Comparison of ENCODE assay signal across 13 mouse cellular contexts in the genomic region with DNA sequence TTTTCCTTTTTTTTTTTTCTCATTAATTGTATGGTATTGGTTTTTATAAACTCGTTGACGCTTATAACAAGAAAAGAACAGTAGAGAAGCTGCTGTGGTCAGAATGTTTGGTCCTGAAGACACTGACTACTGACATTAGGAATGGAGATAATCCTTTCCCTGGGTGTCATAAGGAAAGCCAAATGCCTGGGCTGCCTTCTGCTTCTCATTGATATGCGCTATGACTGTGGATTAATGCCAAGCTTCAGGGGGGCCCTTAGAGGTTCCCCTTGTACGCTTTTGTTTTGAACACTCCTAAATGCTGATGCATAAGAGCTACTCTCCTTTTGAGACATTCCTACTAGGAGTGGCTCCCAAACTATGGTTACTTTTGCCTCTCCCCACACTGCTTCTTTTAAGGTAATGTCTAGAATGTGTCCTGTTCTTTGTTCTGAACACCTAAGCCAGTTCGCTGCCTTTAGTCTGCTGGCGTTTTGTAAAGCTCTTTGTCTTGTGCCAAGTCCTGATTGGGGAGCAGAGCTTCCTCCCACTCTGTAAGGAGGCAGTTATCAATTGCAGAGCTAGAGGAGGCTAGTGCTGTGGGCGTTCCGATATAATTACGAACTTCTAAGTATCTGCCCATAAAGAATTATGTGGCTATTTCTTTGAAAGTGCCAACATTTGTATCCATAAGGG.
DNase-seq lines count a peak whose midpoint lies in the region; ATAC-seq and TF ChIP-seq lines count a peak whose summit lies in the region.
"Had no signal": no experiment of that assay in that cellular context is flagged by ENCODE, and none has a peak within 500 bp of the region (broad histone marks: within the 10 kb centered on the region; RNA-seq: fewer than 3 reads in every experiment).

No protein-coding gene starts in this region.

- peaks cover 46% of the 10 kb centered on the region for H3K4me1 ChIP-seq in heart, postnatal 0 days (ENCODE audit: control insufficient read depth, insufficient read depth)
- peaks cover 49% of the 10 kb centered on the region for H3K4me1 ChIP-seq in forebrain, embryonic 12.5 days
- peaks cover 53% of the 10 kb centered on the region for H3K4me1 ChIP-seq in midbrain, embryonic 13.5 days (replicated peaks)

- peak overlapping the region; percentile 27 for H3K4me2 ChIP-seq in heart, postnatal 0 days (ENCODE audit: low read depth, low read length)
- no peak overlapping the region for H3K4me2 ChIP-seq in forebrain, embryonic 12.5 days
- no peak overlapping the region for H3K4me2 ChIP-seq in midbrain, embryonic 13.5 days (replicated peaks)
- H3K4me2 ChIP-seq: embryonic facial prominence, embryonic 12.5 days had no signal

- H3K9me3 ChIP-seq in heart, postnatal 0 days (replicated peaks; ENCODE audit: control insufficient read depth, low read length) = no peaks in the 10 kb centered on the region
- no peaks in the 10 kb centered on the region for H3K9me3 ChIP-seq in forebrain, embryonic 12.5 days
- H3K9me3 ChIP-seq in midbrain, embryonic 13.5 days = no peaks in the 10 kb centered on the region
- H3K9me3 ChIP-seq: embryonic facial prominence, embryonic 12.5 days; G1E; megakaryocyte, embryonic 14.5 days had no signal

- H3K36me3 ChIP-seq in heart, postnatal 0 days (replicated peaks; ENCODE audit: control insufficient read depth, insufficient read depth, low read length) = no peaks in the 10 kb centered on the region
- H3K36me3 ChIP-seq in forebrain, embryonic 12.5 days (replicated peaks) = no peaks in the 10 kb centered on the region
- no peaks in the 10 kb centered on the region for H3K36me3 ChIP-seq in midbrain, embryonic 13.5 days
- H3K36me3 ChIP-seq: embryonic facial prominence, embryonic 12.5 days had no signal

- H3K9ac ChIP-seq in heart, postnatal 0 days (replicated peaks; ENCODE audit: low read depth, low read length) = no peak overlapping the region
- no peak overlapping the region for H3K9ac ChIP-seq in forebrain, embryonic 12.5 days
- no peak overlapping the region for H3K9ac ChIP-seq in midbrain, embryonic 13.5 days (replicated peaks)
- H3K9ac ChIP-seq: embryonic facial prominence, embryonic 12.5 days; liver, postnatal 0 days had no signal

- H3K27ac ChIP-seq in heart, postnatal 0 days (ENCODE audit: low read depth) = peak overlapping the region; percentile 60
- H3K27ac ChIP-seq in forebrain, embryonic 12.5 days = 0 out of 2 replicates have a peak overlapping the region, but pooled peaks have one; percentile 25
- peak overlapping the region; percentile 48; the same call in 1 of the 2 replicates for H3K27ac ChIP-seq in midbrain, embryonic 13.5 days
- H3K27ac ChIP-seq: embryonic facial prominence, embryonic 12.5 days; gastrocnemius, adult 2 months had no signal

- H3K4me3 ChIP-seq in heart, postnatal 0 days (ENCODE audit: low read depth, low read length) = no peak overlapping the region
- H3K4me3 ChIP-seq in forebrain, embryonic 12.5 days (replicated peaks) = no peak overlapping the region
- H3K4me3 ChIP-seq in midbrain, embryonic 13.5 days (replicated peaks) = no peak overlapping the region
- H3K4me3 ChIP-seq: embryonic facial prominence, embryonic 12.5 days; gastrocnemius, adult 2 months; megakaryocyte, embryonic 14.5 days had no signal

- TF ChIP-seq CTCF in heart, postnatal 0 days (IDR thresholded peaks at IDR 0.05; ENCODE audit: low read depth) = no peak

- no peaks in the 10 kb centered on the region for H3K27me3 ChIP-seq in heart, postnatal 0 days (ENCODE audit: control insufficient read depth, insufficient read depth, low read length)
- H3K27me3 ChIP-seq in forebrain, embryonic 12.5 days = no peaks in the 10 kb centered on the region
- H3K27me3 ChIP-seq in midbrain, embryonic 13.5 days = no peaks in the 10 kb centered on the region
- H3K27me3 ChIP-seq: embryonic facial prominence, embryonic 12.5 days; megakaryocyte, embryonic 14.5 days had no signal

- TF ChIP-seq EP300 in heart, postnatal 0 days (IDR thresholded peaks at IDR 0.05; ENCODE audit: low read depth) = no peak

- no peak for DNase-seq in heart, postnatal 0 days (ENCODE audit: low spot score)
- DNase-seq in heart, postnatal 14 days = no peak
- peak; percentile 51 for DNase-seq in NIH3T3 (ENCODE audit: low read depth)
- no peak for DNase-seq in adrenal gland, adult 8-10 months
- DNase-seq: adrenal gland, adult 2 months; gastrocnemius, adult 2 months; liver, postnatal 0 days had no signal

- 28% methylated on average over 9 of the region's 9 CpGs for WGBS in heart, postnatal 0 days
- WGBS in forebrain, embryonic 12.5 days = 34% methylated on average over 9 of the region's 9 CpGs
- 38% methylated on average over 9 of the region's 9 CpGs for WGBS in midbrain, embryonic 13.5 days

- ATAC-seq in heart, postnatal 0 days (ENCODE audit: insufficient read depth, low read depth) = 0 out of 2 replicates have a peak, but pooled peaks have one; percentile 51
- no peak for ATAC-seq in forebrain, embryonic 12.5 days (ENCODE audit: low FRiP score)
- ATAC-seq in midbrain, embryonic 13.5 days = no peak
- no peak for ATAC-seq in erythroid progenitor cell, adult 5-6 weeks (replicated peaks; ENCODE audit: low FRiP score, poor library complexity, severe bottlenecking)
- ATAC-seq: liver, postnatal 0 days had no signal

- intact Hi-C loops in heart, postnatal 14 days (cut with DNase I) = no loop called here
